Mouse (Mus musculus): ENCODE measurements at regions not wholly inside any gene's neighbourhood (a gene's known extent, or its start where the extent isn't known, plus 50 kb on each side); places are given as distances from the start of the nearest gene placed in this dataset.

DNA sequence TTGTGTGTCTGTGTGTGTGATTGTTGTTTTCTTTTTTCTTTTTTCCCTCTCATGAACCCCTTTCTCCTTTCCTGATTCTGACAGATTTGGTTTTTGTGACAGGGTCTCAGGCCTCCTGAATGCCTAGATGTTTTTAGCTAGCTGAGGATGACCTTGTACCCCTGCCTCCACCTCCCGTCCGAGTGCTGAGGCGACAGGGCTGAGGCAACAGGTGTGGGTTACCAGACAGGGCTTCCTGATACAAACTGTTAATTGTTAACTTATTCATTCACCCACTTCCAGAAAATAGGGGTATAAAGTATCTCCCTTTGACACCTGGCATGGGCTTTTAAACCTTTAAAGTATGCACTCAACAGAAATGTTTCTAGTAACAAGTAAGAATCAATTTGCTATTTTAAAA is 65.0 kb upstream of the Ralgapa2 start:
- TF ChIP-seq CTCF (IDR thresholded peaks at IDR 0.05): no peak
- TF ChIP-seq POLR2A (IDR thresholded peaks at IDR 0.05; ENCODE audit: insufficient read depth, low read depth, low read length): no peak

Measured in heart, adult 2 months (tissue).